27 mouse cellular contexts compared by ENCODE assay signal in genomic region chr12:24789659-24790058, GRCm38 (mm10). TPM values are rescaled to one million over a fixed set of nuclear protein-coding genes. Genes with fewer than 3 reads are reported as not detected.
A peak's percentile ranks its signal among the peaks of the same experiment; 100 is the strongest.
DNase-seq lines count a peak whose midpoint lies in the region; ATAC-seq and TF ChIP-seq lines count a peak whose summit lies in the region.
"Had no signal": no experiment of that assay in that cellular context is flagged by ENCODE, and none has a peak within 500 bp of the region (broad histone marks: within the 10 kb centered on the region; RNA-seq: fewer than 3 reads in every experiment).

No protein-coding gene starts in this region.

- peak; percentile 30 for DNase-seq in kidney, adult 2 months
- no peak for DNase-seq in kidney, postnatal 4 days
- DNase-seq in lung, postnatal 10 days = peak; percentile 9
- DNase-seq in lung, adult 2 months = no peak
- peak; percentile 1 for DNase-seq in lung, postnatal 25 days (ENCODE audit: low spot score)
- DNase-seq in spleen, adult 12 weeks (ENCODE audit: low spot score) = no peak
- DNase-seq: adrenal gland, adult 8-10 months; adrenal gland, postnatal 25 days; cerebellum, adult 11-12 months; cerebellum, adult 8-10 months; cerebellum, postnatal 10 days; cerebellum, postnatal 36 days; embryo, embryonic 11 days; forebrain, postnatal 0 days; gastrocnemius, adult 2 months; gastrocnemius, postnatal 14 days; heart, adult 2 months had no signal

- H3K9me3 ChIP-seq in liver, embryonic 12.5 days (replicated peaks) = no peaks in the 10 kb centered on the region
- H3K9me3 ChIP-seq: embryonic facial prominence, embryonic 10.5 days; embryonic facial prominence, embryonic 13.5 days; heart, embryonic 10.5 days; heart, embryonic 13.5 days; hindbrain, embryonic 12.5 days; hindbrain, embryonic 15.5 days had no signal

- no peak overlapping the region for H3K4me2 ChIP-seq in liver, embryonic 12.5 days
- H3K4me2 ChIP-seq: embryonic facial prominence, embryonic 13.5 days; heart, embryonic 13.5 days; hindbrain, embryonic 12.5 days; hindbrain, embryonic 15.5 days had no signal

- H3K4me3 ChIP-seq in kidney, adult 2 months (ENCODE audit: insufficient read depth, low read depth, low read length) = no peak overlapping the region
- H3K4me3 ChIP-seq in lung, adult 2 months (replicated peaks; ENCODE audit: extremely low read depth, low read depth, low read length) = no peak overlapping the region
- H3K4me3 ChIP-seq in liver, embryonic 12.5 days = no peak overlapping the region
- H3K4me3 ChIP-seq: embryonic facial prominence, embryonic 10.5 days; embryonic facial prominence, embryonic 13.5 days; erythroblast, embryonic 14.5 days; gastrocnemius, adult 2 months; heart, adult 2 months; heart, embryonic 10.5 days; heart, embryonic 13.5 days; hindbrain, embryonic 12.5 days; hindbrain, embryonic 15.5 days had no signal

- no peak for ATAC-seq in liver, embryonic 12.5 days
- ATAC-seq: activated CD4-positive, CD25-positive, alpha-beta regulatory T cell, adult 4 months; forebrain, embryonic 14.5 days; forebrain, postnatal 0 days had no signal

- no peak for TF ChIP-seq CTCF in kidney, adult 2 months (conservative IDR thresholded peaks at IDR 0.05; ENCODE audit: insufficient read depth, insufficient read length, low read depth, low read length)
- no peak for TF ChIP-seq CTCF in lung, adult 2 months (IDR thresholded peaks at IDR 0.05; ENCODE audit: insufficient read depth, low read length)

- no peaks in the 10 kb centered on the region for H3K4me1 ChIP-seq in kidney, adult 2 months (ENCODE audit: control insufficient read depth, insufficient read depth, low read length)
- no peaks in the 10 kb centered on the region for H3K4me1 ChIP-seq in lung, adult 2 months (ENCODE audit: control insufficient read depth, insufficient read depth, low read length)
- H3K4me1 ChIP-seq in liver, embryonic 12.5 days = no peaks in the 10 kb centered on the region; the same call in 1 of the 2 replicates
- H3K4me1 ChIP-seq: embryonic facial prominence, embryonic 13.5 days; heart, embryonic 13.5 days; hindbrain, embryonic 12.5 days; hindbrain, embryonic 15.5 days had no signal

- H3K9ac ChIP-seq in liver, embryonic 12.5 days = no peak overlapping the region
- H3K9ac ChIP-seq: embryonic facial prominence, embryonic 13.5 days; forebrain, postnatal 0 days; heart, embryonic 13.5 days; hindbrain, embryonic 12.5 days; hindbrain, embryonic 15.5 days had no signal

- TF ChIP-seq POLR2A in kidney, adult 2 months (IDR thresholded peaks at IDR 0.05; ENCODE audit: low read depth, low read length) = no peak
- TF ChIP-seq POLR2A in lung, adult 2 months (IDR thresholded peaks at IDR 0.05; ENCODE audit: borderline replicate concordance, extremely low read depth, low read depth, low read length) = no peak

- WGBS in kidney, adult 2 months = 82% methylated on average over 1 of the region's 1 CpGs
- 47% methylated on average over 1 of the region's 1 CpGs for WGBS in lung, adult 2 months
- WGBS in liver, embryonic 12.5 days (ENCODE audit: insufficient replicate concordance) = 55% methylated on average over 1 of the region's 1 CpGs

- no peak overlapping the region for H3K27ac ChIP-seq in kidney, adult 2 months (ENCODE audit: insufficient read depth, low read depth, low read length)
- no peak overlapping the region for H3K27ac ChIP-seq in liver, embryonic 12.5 days
- H3K27ac ChIP-seq: embryonic facial prominence, embryonic 10.5 days; embryonic facial prominence, embryonic 13.5 days; gastrocnemius, adult 2 months; heart, adult 2 months; heart, embryonic 10.5 days; heart, embryonic 13.5 days; hindbrain, embryonic 12.5 days; hindbrain, embryonic 15.5 days had no signal

- H3K36me3 ChIP-seq in kidney, adult 2 months (ENCODE audit: control insufficient read depth, insufficient read depth, low read length) = no peaks in the 10 kb centered on the region
- H3K36me3 ChIP-seq in liver, embryonic 12.5 days = no peaks in the 10 kb centered on the region
- H3K36me3 ChIP-seq: embryonic facial prominence, embryonic 10.5 days; embryonic facial prominence, embryonic 13.5 days; heart, embryonic 10.5 days; heart, embryonic 13.5 days; hindbrain, embryonic 12.5 days; hindbrain, embryonic 15.5 days had no signal

- H3K27me3 ChIP-seq in kidney, adult 2 months (replicated peaks; ENCODE audit: control insufficient read depth, insufficient read depth, low read length) = no peaks in the 10 kb centered on the region
- H3K27me3 ChIP-seq in liver, embryonic 12.5 days (replicated peaks) = peaks cover 8% of the 10 kb centered on the region
- H3K27me3 ChIP-seq: embryonic facial prominence, embryonic 13.5 days; heart, embryonic 13.5 days; hindbrain, embryonic 15.5 days had no signal

RNA-seq across cellular contexts. Expression of gene Mboat2, which starts 41.0 kb away (rescaled TPM):
- 5.2 and 6.2 TPM in 2 replicates for polyA plus RNA-seq in kidney, adult 2 months (2012; rRNA removed)
- 3.0 and 4.0 TPM in 2 replicates for polyA plus RNA-seq in lung, adult 2 months (2012; rRNA removed)
- polyA plus RNA-seq in liver, embryonic 12.5 days (2016; fragmentation: Nextera tagmentation; extraction: Ambion mirVana) = 8.5 and 8.6 TPM in 2 replicates

Comparison
In these comparisons a context has a peak if more than half of its experiments do, and no peak if none do; other contexts are left out.
1. DNase-seq: peak in kidney, adult 2 months (single experiment), lung, postnatal 10 days (single experiment) and lung, postnatal 25 days (single experiment); none in kidney, postnatal 4 days (0 of 2), lung, adult 2 months (single experiment) and spleen, adult 12 weeks (single experiment).